Mouse (Mus musculus) lung, postnatal 0 days (tissue): Measurements from ENCODE around the gene Slc34a3.

Experiments
- CTCF ChIP-seq: IDR thresholded peaks from 2 replicates; pipeline ENCODE4 v1.5.1; 2016; ENCODE audit warnings: antibody characterized with exemption, mild to moderate bottlenecking
- EP300 ChIP-seq: IDR thresholded peaks from 2 replicates; pipeline ENCODE4 v1.6.1; 2016; ENCODE audit warnings: antibody characterized with exemption, mild to moderate bottlenecking, control low read depth

GRCm38 (mm10) chr2:25180973-25181890, 52.9 kb downstream of the Slc34a3 start:
- TF ChIP-seq CTCF (peak; percentile 33), EP300 (no peak)
